Mouse (Mus musculus) kidney, postnatal 4 days (tissue): ENCODE results near the gene Pla2g2e.
"Not testable (repeated sequence)": the region's sequence is repeated elsewhere in the genome, so short reads cannot be mapped to it uniquely, and the experiment has no call there.

Experiments
- DNase-seq, 2 experiments: peaks; one replicate each; pipeline ENCODE4 v3.0.0; 2021; ENCODE audit warnings: mixed read lengths in 2 of 2

The Pla2g2e gene

DNA sequence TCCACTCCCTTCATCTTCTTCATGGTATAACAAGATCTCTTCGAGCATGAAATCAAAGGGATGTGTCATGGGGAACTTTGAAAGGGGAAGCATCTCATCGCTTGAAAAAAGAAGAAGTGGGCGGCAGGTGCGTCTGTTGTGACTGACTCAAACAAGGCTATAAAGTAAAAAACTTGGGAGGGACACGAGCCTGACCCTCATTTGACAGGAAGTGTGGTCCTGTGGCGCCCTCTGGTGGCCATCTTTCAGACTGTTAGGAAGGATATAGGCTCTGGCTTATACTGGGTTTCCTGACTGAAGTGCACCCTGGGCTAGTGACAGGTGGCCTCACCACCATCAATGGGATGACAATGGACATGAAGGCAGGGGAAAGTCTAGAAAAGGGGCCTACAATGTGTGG, 6.5 kb downstream of the Pla2g2e start:
- DNase-seq: peak; percentile 95 to 96

DNA sequence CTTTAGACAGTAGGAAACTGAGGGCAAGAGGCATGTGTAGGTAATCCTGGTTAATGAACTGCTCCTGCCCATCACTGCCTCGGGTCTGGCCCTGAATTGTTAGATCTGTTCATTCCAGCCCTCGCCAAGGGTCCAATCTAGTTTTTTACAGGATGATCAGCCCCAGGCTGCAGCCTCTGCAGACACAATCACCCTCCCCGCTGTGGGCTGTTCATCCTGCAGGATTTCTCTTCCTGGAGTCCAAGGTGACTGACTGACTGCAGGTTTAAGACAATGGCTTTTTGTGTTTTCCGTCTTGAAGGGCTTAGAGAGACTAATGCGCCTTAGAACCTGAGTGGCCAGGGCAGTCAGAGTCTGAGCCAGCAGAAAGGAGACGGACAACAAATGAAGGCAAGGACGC, 11.4 kb downstream of the Pla2g2e start:
- no peak for DNase-seq

DNA sequence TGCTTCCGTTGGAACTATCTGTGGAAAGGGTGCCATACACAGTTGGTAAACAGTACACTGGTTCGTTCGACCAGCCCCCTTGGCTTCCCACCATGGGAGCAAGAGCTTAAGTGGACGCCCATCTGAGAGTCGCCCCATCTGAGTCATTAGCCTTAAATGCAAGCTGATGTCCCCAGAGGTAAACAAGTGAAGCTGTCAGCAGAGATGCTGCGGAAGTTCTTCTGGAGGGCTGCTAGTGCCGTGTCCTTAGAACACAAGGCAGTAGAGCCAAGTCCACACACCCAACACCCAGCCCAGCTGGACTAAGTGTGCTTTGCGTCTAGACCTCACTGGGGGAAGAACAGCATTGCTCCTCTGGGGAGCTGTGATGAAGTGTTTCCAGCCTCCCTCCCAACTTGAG, 11.9 kb downstream of the Pla2g2e start:
- no peak for DNase-seq

DNA sequence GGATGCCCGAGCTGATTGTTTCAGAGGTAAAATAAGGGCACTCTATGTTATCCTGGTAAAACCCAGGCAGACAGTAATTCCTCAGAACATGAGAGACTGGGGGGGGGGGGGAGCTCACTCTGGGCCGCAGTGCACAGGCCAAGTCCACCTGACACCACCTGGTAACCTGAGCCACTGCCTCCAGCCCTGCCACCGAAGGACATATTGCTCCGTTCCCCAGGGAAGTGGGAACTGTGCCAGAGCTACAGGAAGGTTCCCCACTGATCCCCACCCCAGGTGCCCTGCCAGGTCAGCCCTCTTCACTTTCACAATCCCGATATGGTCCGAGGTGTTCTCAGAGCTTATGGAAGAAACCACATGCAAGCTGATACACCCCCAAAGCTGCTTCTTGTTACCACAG, 14.9 kb downstream of the Pla2g2e start:
- DNase-seq: no peak

DNA sequence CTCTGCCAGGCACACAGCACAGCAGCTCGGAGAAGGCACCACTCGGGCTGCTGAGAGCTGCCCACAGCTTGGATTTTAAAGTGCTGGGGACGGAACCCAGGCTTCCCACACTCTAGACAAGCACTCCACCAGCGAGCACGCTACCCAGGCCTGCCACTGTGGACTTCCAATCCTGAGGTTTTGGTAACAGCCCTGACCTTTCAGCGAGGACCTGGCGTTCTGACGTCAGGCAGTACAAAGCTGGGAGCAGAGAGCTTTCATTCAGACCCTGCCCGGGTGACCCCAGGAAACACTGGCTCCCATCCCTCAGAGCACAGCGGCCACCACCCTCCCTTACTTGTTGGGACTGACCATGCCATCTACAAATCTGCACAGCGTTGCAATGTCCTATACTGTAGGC, 16.0 kb downstream of the Pla2g2e start:
- not testable (repeated sequence) for DNase-seq

DNA sequence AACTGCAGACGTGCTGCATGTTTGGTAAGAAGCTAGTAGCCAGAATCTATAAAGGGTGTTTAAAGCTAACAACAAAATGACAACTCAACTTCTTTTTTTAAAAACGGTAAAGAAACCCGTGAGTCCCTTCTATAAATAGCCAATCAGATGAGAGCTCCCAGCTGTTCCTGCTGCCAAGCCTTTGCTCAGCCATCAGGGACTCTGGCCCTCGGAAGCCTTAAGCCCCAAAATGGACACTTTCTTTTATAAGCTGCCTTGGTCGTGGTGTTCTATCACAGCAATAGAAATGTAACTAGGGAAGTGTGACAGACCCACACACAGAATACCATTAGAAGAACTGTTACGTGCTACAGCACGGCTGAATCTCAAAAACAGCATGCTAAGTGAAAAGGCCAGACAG, 21.6 kb downstream of the Pla2g2e start:
- DNase-seq: no peak

DNA sequence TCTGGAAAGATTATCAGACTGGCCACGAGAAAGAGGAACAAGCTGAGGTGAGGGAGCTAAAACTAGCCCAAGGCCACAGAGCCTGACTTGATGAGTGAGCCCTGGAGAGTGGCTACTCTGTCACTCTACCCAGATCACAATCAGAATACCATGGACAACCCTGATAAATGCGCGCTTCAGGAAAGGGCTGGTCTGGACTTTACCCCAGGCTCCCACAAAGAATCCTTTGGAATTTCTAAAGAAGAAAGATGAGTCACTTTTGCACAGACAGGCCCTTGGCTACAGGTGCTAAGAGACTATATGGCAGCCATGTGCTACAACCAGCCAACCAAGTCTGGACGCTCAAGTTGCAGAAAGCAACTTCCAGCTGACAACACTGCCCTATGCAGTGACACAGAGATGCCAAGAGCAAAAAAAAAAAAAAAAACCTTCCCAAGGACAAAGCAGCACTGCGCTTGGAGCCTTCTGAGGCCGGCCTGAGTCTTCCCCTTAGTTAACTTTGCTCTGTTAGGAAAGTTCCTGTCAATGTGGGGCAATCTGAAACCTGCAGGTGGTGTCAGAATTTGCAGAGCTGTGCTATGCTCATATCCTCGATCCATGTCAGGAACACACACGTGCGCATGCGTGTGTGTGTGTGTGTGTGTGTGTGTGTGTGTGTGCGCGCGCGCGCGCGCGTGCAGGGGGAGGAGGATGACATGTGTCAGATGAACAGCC, 28.0 kb downstream of the Pla2g2e start:
- no peak for DNase-seq

DNA sequence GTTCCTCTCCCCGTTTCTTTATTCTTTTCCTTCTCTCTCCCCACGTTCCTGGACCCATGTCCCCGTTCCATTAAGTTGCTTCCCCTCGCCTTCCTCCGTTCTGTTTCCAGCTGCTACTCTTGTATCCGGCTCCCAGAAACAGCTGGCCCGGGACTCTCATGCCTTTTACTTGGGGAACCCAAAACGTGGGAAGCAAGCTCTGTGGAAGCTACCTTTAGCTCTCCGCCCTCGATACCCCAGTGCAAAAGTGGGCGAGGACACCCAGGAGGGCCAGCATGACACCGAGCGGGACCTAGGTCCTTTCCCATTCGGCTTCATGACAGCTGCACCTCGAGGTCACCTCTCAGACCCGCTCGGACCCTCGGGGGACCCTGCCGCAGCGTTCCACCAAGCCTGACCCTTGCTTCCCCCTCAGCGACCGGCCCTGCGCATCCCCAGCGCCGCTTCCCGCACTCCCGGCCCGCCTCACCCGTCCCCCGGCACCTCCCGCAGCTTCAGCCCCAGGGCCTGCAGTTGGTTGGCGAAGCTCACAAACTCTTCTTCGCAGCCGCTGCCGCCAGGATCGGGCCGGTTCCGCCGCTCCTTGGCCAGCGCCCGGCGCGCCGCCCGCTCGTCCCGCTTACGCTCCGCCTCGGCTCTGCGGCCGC, 35.5 kb downstream of the Pla2g2e start:
- peak; percentile 60 to 75 for DNase-seq

DNA sequence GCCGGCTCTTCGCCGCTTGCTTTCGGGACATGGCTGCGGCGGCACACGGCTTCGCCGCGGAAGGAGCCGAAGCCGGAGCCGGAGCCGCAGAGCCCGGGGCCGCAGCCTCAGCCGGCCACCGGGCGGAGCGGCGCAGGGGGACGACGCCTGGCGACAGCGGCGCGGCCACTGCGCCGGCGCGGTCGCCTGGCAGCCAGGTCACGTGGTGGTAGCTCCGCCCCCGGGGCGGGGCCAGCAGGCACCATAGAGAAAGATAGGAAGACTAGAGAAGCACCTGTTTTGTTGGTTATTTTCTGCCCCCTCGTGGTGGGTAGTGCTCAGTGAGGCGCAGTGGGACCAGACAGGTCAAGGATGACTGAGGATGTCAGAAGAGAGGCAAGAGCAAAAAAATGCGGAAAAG, 36.1 kb downstream of the Pla2g2e start, which contains the start of gene Otud3:
Otud3 (minus strand) TSS at position 149 of the 400 bp plus-strand sequence.
- DNase-seq: peak; percentile 96 to 98

DNA sequence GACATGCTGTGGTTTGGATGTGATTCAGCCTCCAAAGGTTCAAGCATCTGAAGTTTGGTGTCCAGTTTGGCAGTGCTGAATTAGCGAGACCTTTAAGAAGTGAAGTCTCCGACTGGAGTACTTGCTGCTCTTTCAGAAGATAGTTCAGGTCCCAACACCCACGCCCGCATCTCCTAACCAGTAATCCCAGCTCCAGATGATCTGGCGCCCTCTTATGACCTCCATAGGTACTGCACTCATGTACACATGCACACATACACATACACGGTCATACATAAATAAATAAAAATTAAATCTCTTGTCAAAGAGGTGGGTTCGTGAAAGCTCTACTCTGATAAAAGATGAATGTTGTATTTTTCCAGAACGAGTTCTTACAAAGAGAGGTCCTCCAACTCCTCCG, 39.5 kb downstream of the Pla2g2e start:
- DNase-seq: no peak

DNA sequence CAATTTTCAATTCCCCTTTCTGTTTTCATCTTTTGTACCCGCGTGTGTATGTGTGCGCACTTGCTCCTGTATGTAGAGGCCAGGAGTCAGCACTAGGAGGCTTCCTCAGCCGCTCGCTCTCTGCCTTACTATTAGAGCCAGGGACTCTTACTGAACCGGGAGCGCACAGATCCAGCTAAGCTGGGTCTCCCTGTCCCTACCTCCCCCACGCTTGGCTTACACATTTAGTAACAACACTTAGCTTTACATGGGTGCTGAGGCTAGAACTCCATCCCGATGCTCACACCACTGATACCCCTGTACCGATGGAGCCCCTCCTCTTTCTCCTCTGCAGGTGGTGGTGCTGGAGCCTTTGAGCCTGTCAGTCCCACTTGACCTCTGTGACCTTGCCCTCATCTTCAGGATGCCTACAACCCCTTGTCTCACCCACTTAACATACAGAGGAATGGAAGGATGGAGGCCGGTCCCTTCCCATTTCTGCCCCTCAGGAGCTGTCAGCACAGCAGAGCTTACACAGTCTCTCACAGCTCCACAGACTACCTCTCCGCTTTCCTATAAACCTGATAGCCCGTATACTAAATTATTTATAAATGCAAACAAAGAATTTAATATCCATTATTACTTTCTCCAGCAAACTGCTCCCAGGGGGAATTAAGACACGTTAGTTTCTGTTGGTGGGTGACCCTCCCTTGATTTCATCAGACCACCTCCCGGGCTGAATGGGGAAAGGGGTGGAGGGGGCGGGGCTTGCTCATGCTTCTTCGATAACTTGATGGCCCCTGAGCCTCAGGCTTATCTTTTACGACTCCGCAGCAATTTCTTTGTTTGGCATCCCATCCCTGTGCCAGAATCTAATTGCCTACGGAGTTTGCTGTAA, 43.8 kb downstream of the Pla2g2e start:
- no peak for DNase-seq

DNA sequence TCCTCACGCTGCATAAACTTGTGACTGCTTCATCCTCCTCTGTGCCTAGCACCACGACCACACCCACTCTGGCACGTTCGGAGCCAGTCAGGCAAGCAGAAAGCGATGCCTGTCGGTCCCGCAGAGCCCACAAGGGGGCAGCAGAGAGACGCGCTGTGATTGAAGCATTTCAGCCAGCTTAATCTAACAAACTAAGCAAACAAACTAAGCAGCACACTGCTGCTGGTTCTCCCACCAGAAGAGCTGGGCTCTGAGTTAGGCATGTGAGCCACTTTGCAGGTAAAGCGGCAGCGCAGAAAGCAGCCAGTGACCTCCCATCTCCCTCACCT, 44.4 kb downstream of the Pla2g2e start:
- DNase-seq: peak; percentile 97 to 98

DNA sequence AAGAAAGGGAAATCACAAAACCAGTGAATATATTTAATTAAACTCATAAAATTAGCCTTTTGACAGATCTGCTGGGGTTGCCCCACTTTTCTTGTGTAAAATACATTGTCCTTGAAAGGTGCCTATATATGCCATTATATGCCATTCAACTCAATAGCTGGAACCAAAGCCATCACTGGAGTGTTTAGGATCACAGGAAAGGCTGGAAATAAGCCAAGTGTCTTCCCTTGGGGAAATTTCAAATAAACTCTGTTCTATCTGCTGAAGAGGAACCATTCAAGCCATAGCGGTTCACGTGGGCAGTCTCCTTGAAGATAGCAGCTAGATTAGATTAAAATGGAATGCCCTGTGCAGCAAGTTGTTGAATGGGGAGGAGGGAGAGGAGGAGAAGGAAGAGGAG, 47.8 kb downstream of the Pla2g2e start:
- DNase-seq: no peak
